Mouse (Mus musculus) stomach, postnatal 0 days (tissue): ENCODE results near the gene Car11. TPM values are rescaled to one million over a fixed set of nuclear protein-coding genes. Genes with fewer than 3 reads are reported as not detected.
A peak's percentile ranks its signal among the peaks of the same experiment; 100 is the strongest.

Source experiments
- ATAC-seq: fragments of 200-750 bp; cut with Nextera tagmentation; 2 replicates; pipeline ENCODE4 v1.8.0; 2017; ENCODE audit not compliant: low FRiP score, low TSS enrichment
- DNase-seq: peaks from one replicate; pipeline ENCODE4 v3.0.0-alpha.2; 2016; ENCODE audit warnings: low spot score
- H3K27ac ChIP-seq: fragments of 300-500 bp; sonication (generic); replicated peaks from 2 replicates; pipeline ENCODE4 v1.5.1; 2014; ENCODE audit warnings: mild to moderate bottlenecking, control low read depth
- H3K27me3 ChIP-seq: fragments of 300-500 bp; sonication (generic); 2 replicates; pipeline ENCODE4 v1.6.1; 2014; ENCODE audit warnings: low read length; ENCODE audit not compliant: control insufficient read depth, insufficient read depth
- H3K36me3 ChIP-seq: fragments of 300-500 bp; sonication (generic); 2 replicates; pipeline ENCODE4 v1.6.1; 2014; ENCODE audit warnings: low read length, mixed read lengths; ENCODE audit not compliant: control insufficient read depth, insufficient read depth
- H3K4me1 ChIP-seq: fragments of 300-500 bp; sonication (generic); replicated peaks from 2 replicates; pipeline ENCODE4 v1.6.1; 2014; ENCODE audit warnings: antibody characterized with exemption; ENCODE audit not compliant: control insufficient read depth, insufficient read depth
- H3K4me2 ChIP-seq: fragments of 300-500 bp; sonication (generic); replicated peaks from 2 replicates; pipeline ENCODE4 v1.6.1; 2014; ENCODE audit warnings: low read depth, mild to moderate bottlenecking, control low read depth, moderate library complexity
- H3K4me3 ChIP-seq: fragments of 300-500 bp; sonication (generic); 2 replicates; pipeline ENCODE4 v1.5.1; 2014; ENCODE audit warnings: low read depth, low read length, control low read depth
- H3K9ac ChIP-seq: fragments of 300-500 bp; sonication (generic); 2 replicates; pipeline ENCODE4 v1.6.1; 2014; ENCODE audit warnings: mild to moderate bottlenecking, low read length, control low read depth, mixed read lengths
- H3K9me3 ChIP-seq: fragments of 300-500 bp; sonication (generic); 2 replicates; pipeline ENCODE4 v1.6.1; 2016; ENCODE audit warnings: low read length; ENCODE audit not compliant: control insufficient read depth
- CTCF ChIP-seq: IDR thresholded peaks from 2 replicates; pipeline ENCODE4 v1.5.1; 2016; ENCODE audit warnings: antibody characterized with exemption, low read depth, mild to moderate bottlenecking, moderate library complexity
- EP300 ChIP-seq: optimal IDR thresholded peaks from 2 replicates; pipeline ENCODE3; 2016; ENCODE audit warnings: antibody characterized with exemption
- WGBS: fragments of 180-500 bp; shearing (Covaris S2); extraction: QIAGEN DNeasy Blood & Tissue Kit; methylation state at CpG from one replicate; pipeline ENCODE4 v1.1.7; 2014; 5-methylcytosine and 5-hydroxymethylcytosine counted together
- polyA plus RNA-seq: library from polyadenylated mRNA; unstranded; fragments of >200 nt; fragmentation: Nextera tagmentation; extraction: Ambion mirVana; gene quantifications from 2 replicates; pipeline ENCODE4 v1.2.1, GENCODE M21; 2015

The Car11 gene
- polyA plus RNA-seq, 1 experiment from 2014 or later, result 2.7 TPM

GRCm38 (mm10) chr7:45695098-45695497 lies 4.5 kb upstream of the Car11 start:
- no peak overlapping the region for H3K4me3 ChIP-seq
- H3K9me3 ChIP-seq, result no peaks in the 10 kb centered on the region
- H3K4me1 ChIP-seq, result no peaks in the 10 kb centered on the region
- ATAC-seq (no peak), DNase-seq (no peak)
- TF ChIP-seq EP300 (no peak), CTCF (no peak)
- H3K27me3 ChIP-seq, result no peaks in the 10 kb centered on the region
- no peak overlapping the region for H3K4me2 ChIP-seq
- no peak overlapping the region for H3K27ac ChIP-seq
- WGBS, result 14% methylated on average over 6 of the region's 6 CpGs
- no peaks in the 10 kb centered on the region for H3K36me3 ChIP-seq
- no peak overlapping the region for H3K9ac ChIP-seq

- no peak overlapping the region for H3K4me2 ChIP-seq
- no peaks in the 10 kb centered on the region for H3K9me3 ChIP-seq
- no peak overlapping the region for H3K9ac ChIP-seq
- no peaks in the 10 kb centered on the region for H3K36me3 ChIP-seq
- no peaks in the 10 kb centered on the region for H3K27me3 ChIP-seq
- no peak overlapping the region for H3K4me3 ChIP-seq
- ATAC-seq (no peak), DNase-seq (no peak)
- H3K4me1 ChIP-seq, result 0 out of 2 replicates have a peak, but pooled peaks cover 3% of the 10 kb centered on the region
- no peak overlapping the region for H3K27ac ChIP-seq
- 87% methylated on average over 6 of the region's 7 CpGs for WGBS
- no peak for TF ChIP-seq CTCF
- no peak for TF ChIP-seq EP300
These were observed 1.7 kb upstream of the Car11 start for GRCm38 (mm10) chr7:45697894-45698293.

DNA sequence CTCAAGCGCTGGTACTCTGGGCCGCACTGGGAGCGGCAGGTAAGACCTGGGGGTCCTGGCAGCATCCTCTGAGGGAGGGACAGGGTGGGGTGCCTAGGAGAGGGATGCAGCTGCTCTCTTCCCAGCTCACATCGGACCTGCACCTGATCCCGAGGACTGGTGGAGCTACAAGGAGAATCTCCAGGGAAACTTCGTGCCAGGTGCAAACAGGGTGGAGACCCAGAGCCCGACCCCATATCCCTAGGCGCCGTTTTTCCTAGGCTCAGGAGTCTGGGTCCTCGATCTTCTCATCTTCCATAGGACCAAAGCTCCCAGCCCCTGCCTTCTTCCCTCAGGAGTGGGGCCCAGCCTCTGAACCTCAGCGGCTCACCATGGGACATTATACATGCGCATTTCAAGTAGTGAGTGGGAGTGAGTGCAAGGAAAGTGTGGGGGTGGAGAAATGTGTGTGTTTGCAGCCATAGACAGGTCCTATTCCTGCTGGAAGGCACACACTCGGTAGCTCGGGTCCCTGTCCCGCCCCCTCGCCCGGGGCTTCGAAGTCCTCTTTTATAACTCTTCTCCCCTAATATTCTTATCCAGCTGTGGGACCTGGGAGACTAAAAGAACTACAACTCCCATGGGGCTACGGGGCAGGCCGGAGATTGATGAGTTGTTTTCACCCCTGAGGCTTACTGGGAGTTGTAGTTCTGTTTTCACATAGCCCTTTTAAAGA lies 815 bp downstream of the Car11 start:
- Histone ChIP-seq H3K9ac (peak overlapping the region; percentile 55; the same call in 1 of the 2 replicates), H3K27me3 (no peaks in the 10 kb centered on the region), H3K27ac (no peak overlapping the region), H3K9me3 (no peaks in the 10 kb centered on the region), H3K4me1 (peaks cover 6% of the 10 kb centered on the region; the same call in 1 of the 2 replicates), H3K4me3 (peak overlapping the region; percentile 40), H3K36me3 (no peaks in the 10 kb centered on the region), H3K4me2 (peak overlapping the region; percentile 61)
- ATAC-seq (no peak; the same call in 1 of the 2 replicates), DNase-seq (peak; percentile 72)
- WGBS, result 2% methylated on average over 20 of the region's 20 CpGs
- TF ChIP-seq EP300 (no peak), CTCF (no peak)

GRCm38 (mm10) chr7:45701072-45701471 lies 1.4 kb downstream of the Car11 start:
- Histone ChIP-seq H3K27ac (no peak overlapping the region; the same call in 1 of the 2 replicates), H3K4me3 (peak overlapping the region; percentile 18; the same call in 1 of the 2 replicates), H3K36me3 (no peaks in the 10 kb centered on the region), H3K27me3 (no peaks in the 10 kb centered on the region), H3K9ac (peak overlapping the region; percentile 28; the same call in 1 of the 2 replicates), H3K4me2 (peak overlapping the region; percentile 61), H3K4me1 (peaks cover 7% of the 10 kb centered on the region; the same call in 1 of the 2 replicates), H3K9me3 (no peaks in the 10 kb centered on the region)
- ATAC-seq, result no peak
- 32% methylated on average over 11 of the region's 11 CpGs for WGBS
- DNase-seq, result no peak
- TF ChIP-seq EP300, result no peak
- TF ChIP-seq CTCF, result no peak

DNA sequence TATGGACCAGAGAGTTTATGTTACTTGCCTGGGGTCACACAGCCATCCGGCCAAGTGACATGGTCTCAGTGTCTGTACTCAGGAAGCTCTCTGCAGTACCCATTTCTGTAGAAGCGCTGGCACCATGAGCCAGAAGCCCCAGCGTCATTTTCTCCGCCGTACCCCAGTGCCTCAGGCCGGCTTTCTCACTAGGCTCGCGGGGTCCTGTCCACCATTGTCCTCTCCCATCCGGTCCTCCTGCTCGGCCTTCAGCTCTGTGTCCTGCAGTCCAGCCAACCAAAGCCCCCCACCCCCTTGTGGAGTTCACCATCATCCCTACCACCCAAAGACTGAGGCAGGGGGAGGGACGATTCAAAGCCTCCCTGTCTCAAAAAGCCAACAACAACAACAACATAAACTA lies 2.0 kb downstream of the Car11 start:
- 88% methylated on average over 11 of the region's 11 CpGs for WGBS
- H3K27ac ChIP-seq, result no peak overlapping the region
- no peak for DNase-seq
- TF ChIP-seq EP300, result no peak
- no peak for TF ChIP-seq CTCF
- no peak overlapping the region for H3K4me3 ChIP-seq
- no peak overlapping the region for H3K9ac ChIP-seq
- no peaks in the 10 kb centered on the region for H3K36me3 ChIP-seq
- no peak overlapping the region for H3K4me2 ChIP-seq
- ATAC-seq, result no peak
- H3K27me3 ChIP-seq, result no peaks in the 10 kb centered on the region
- no peaks in the 10 kb centered on the region for H3K9me3 ChIP-seq
- peaks cover 8% of the 10 kb centered on the region; the same call in 1 of the 2 replicates for H3K4me1 ChIP-seq

DNA sequence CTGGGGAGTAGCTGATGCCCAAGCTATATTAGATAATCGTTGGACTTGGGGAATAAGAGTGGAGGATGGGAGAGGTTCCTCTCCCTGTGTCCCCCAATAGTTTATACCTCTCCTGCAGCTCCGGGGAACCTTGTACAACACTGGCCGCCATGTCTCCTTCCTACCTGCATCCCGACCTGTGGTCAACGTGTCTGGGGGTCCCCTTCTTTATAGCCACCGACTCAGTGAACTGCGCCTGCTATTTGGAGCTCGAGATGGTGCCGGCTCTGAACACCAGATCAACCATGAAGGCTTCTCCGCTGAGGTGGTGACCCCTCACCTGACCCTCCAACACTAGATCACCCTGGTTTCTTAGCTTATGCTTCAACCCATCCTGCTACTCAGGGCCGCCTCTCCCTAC lies 2.7 kb downstream of the Car11 start:
- H3K36me3 ChIP-seq, result no peaks in the 10 kb centered on the region
- 94% methylated on average over 11 of the region's 11 CpGs for WGBS
- H3K4me2 ChIP-seq, result no peak overlapping the region
- H3K4me1 ChIP-seq, result peaks cover 8% of the 10 kb centered on the region; the same call in 1 of the 2 replicates
- no peak overlapping the region for H3K27ac ChIP-seq
- ATAC-seq (no peak), DNase-seq (no peak)
- no peak overlapping the region for H3K4me3 ChIP-seq
- no peak overlapping the region for H3K9ac ChIP-seq
- H3K27me3 ChIP-seq, result no peaks in the 10 kb centered on the region
- H3K9me3 ChIP-seq, result no peaks in the 10 kb centered on the region
- TF ChIP-seq EP300, result no peak
- TF ChIP-seq CTCF, result no peak
